Mouse (Mus musculus): ENCODE results near the gene Zfp180. TPM values are rescaled to one million over a fixed set of nuclear protein-coding genes. Genes with fewer than 3 reads are reported as not detected.
"Not testable (repeated sequence)": the region's sequence is repeated elsewhere in the genome, so short reads cannot be mapped to it uniquely, and the experiment has no call there.

Gene Zfp180
- 17.1 and 24.5 TPM in 2 replicates for polyA plus RNA-seq (2014; fragmentation: Nextera tagmentation; extraction: Ambion mirVana)

DNA sequence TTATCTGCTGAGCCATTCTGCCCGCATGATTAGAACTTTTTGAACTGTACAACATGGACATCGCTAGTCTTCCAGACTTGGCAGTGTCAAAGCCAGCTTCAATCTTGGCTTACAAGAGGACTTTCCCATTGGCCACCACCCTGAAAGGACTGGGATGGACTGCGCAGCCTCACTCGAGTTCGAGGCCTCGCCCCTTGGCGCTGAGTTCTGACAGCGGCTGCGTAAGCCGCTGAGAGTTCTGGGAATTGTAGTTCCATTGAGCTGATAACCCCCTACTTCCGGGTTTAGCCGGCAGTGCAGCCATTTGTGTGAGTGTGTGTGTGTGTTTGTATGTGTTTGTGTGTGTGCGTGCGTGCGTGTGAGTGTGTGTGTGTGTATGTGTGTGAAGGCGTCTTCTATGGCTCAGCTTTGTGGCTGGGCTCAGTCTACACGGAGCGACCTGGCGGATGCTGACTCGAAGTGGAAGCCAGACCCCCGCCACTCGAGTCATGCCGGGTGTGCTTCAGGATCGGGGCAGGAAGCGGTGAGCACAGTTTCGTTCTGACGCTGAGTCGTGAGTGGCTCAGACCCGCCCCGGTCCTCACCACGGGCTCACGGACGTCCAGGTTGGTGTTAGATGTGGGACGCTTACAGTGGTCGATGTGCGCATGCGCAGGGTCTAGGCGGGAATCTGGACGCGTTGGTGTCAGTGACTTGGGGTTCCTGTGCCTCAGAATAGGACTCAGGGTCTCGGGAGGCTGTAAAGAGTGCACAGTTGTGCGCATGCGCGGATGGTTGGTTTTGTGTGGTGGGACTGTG lies at the start of gene Zfp180:
TSS of gene Zfp180 (plus strand) at position 291 of the 798 bp plus-strand sequence.
- ATAC-seq (ENCODE audit: low FRiP score, low TSS enrichment), result peak; percentile 97

DNA sequence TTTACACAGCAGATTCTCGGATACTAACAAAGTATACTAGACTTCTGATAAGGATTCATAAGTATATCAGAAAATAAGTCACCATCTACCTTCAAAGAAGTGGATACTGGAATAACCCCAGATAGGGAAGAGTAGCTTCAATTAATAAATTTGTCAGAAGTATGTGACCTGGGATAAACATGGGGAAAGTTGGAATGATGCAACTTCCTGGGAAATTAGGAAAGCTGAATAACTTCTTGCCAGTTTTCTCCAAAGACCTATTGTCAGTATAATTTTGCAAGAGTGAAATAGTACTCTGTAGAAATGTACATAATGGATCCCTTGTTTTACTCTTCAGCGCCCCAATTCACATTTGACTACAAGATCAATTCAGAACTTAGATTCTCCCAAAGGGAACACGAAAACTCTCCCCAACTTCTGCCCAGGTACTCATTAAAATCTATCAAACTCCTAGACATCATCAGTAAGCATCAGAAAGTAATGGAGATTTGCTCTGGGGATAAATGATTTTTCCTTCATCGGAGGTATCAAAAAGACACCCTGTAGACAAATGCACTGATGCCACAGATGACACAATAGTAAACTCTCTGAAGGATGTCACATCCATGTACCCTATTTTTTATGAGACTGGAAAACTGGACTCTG lies 28.9 kb upstream of the Zfp180 start, which contains the start of gene Vmn1r183:
TSS of gene Vmn1r183 (plus strand) at position 595 of the 645 bp plus-strand sequence.
- H3K36me3 ChIP-seq (ENCODE audit: control insufficient read depth, insufficient read depth, low read length), result no peaks in the 10 kb centered on the region
- H3K27ac ChIP-seq (ENCODE audit: low read depth, low read length), result no peak within 1 kb of the TSS
- H3K4me1 ChIP-seq (ENCODE audit: control insufficient read depth, insufficient read depth, low read length), result no peaks in the 10 kb centered on the region
- no peak for ATAC-seq (ENCODE audit: low FRiP score, low TSS enrichment)
- H3K4me2 ChIP-seq (replicated peaks; ENCODE audit: low read depth, low read length), result no peak within 1 kb of the TSS
- H3K4me3 ChIP-seq (ENCODE audit: low read length), result no peak within 1 kb of the TSS
- no peaks in the 10 kb centered on the region for H3K9me3 ChIP-seq (ENCODE audit: control insufficient read depth, low read length)
- WGBS, result 77% methylated on average over 4 of the region's 4 CpGs
- no peak within 1 kb of the TSS for H3K9ac ChIP-seq (ENCODE audit: low read depth, low read length)
- no peaks in the 10 kb centered on the region for H3K27me3 ChIP-seq (ENCODE audit: control insufficient read depth, insufficient read depth, low read length)

More for the DNA sequence above, at the start of gene Zfp180:
- peak within 1 kb of the TSS; percentile 84 for H3K4me2 ChIP-seq (replicated peaks; ENCODE audit: low read depth, low read length)
- no peaks in the 10 kb centered on the region; the same call in 1 of the 2 replicates for H3K9me3 ChIP-seq (ENCODE audit: control insufficient read depth, low read length)
- peak within 1 kb of the TSS; percentile 61 for H3K4me3 ChIP-seq (ENCODE audit: low read length)
- peaks cover 9% of the 10 kb centered on the region; the same call in 1 of the 2 replicates for H3K4me1 ChIP-seq (ENCODE audit: control insufficient read depth, insufficient read depth, low read length)
- H3K27ac ChIP-seq (ENCODE audit: low read depth, low read length), result peak within 1 kb of the TSS; percentile 77
- H3K27me3 ChIP-seq (ENCODE audit: control insufficient read depth, insufficient read depth, low read length), result no peaks in the 10 kb centered on the region
- 17% methylated on average over 44 of the region's 44 CpGs for WGBS
- peaks cover 13% of the 10 kb centered on the region for H3K36me3 ChIP-seq (ENCODE audit: control insufficient read depth, insufficient read depth, low read length)
- peak within 1 kb of the TSS; percentile 61 for H3K9ac ChIP-seq (ENCODE audit: low read depth, low read length)

DNA sequence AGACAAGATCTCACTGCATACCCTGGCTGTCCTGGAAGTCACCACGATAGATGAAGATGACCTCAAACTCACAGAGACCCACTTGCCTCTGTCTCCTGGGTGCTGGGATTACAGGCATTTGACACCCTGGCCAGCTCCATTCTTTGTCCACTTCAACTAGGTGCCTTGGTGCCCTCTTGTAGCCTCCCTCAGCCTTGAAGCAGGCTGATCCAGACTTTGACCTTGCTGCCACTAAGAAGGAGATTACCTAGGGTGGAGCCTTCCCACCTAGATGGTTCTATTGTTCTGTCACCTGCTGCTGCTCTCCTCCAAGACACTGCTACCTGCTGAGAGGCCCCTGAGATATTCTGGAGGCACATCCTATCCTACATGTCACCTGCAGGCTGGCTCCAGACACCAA lies 7.3 kb upstream of the Zfp180 start:
- not testable (repeated sequence) for ATAC-seq (ENCODE audit: low FRiP score, low TSS enrichment); H3K27me3 ChIP-seq (ENCODE audit: control insufficient read depth, insufficient read depth, low read length); H3K4me1 ChIP-seq (ENCODE audit: control insufficient read depth, insufficient read depth, low read length); H3K36me3 ChIP-seq (ENCODE audit: control insufficient read depth, insufficient read depth, low read length); H3K4me2 ChIP-seq (replicated peaks; ENCODE audit: low read depth, low read length); H3K9ac ChIP-seq (ENCODE audit: low read depth, low read length); H3K27ac ChIP-seq (ENCODE audit: low read depth, low read length); H3K4me3 ChIP-seq (ENCODE audit: low read length); H3K9me3 ChIP-seq (ENCODE audit: control insufficient read depth, low read length)
- WGBS, result 58% methylated on average over 1 of the region's 1 CpGs

DNA sequence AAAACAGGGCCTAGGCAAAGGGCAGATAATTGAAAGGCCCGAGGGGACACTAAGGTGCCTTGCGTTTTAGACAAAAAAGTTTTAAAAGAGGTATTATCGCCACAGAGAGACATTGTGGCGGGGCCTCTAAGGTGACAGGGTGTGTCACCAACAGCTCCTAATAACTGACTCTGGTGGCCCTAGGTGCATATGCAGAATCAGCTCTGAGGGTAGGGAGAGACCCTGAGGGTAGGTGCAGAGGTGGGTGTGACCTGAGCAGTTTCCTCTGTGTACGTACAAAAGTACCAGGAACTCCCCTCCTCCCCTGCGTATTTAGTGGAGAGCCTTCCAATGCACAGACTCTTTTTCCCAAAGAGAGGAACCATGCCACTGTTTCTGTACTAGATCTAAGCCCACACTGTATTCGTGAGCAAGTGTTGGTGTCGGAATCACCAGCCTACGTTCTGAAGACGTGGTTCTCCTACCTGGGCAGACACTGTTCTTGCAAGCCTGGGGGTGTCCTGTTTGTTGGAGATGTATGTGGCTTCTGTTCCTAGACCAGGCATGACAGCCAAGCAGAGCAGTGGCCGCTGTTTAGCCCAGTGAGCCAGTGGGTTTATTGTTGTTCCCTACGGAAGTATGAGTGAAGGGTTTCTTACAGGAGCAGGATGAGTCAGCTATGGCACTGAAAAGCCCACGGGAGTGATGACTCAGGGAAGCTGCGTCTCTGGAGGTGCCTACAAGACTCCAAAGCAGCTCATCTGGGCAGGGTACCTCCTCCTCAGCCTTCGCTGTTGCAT lies 922 bp downstream of the Zfp180 start:
- ATAC-seq (ENCODE audit: low FRiP score, low TSS enrichment), result peak; percentile 11
- Histone ChIP-seq H3K9ac (ENCODE audit: low read depth, low read length) (peak overlapping the region; percentile 61), H3K9me3 (ENCODE audit: control insufficient read depth, low read length) (no peaks in the 10 kb centered on the region; the same call in 1 of the 2 replicates), H3K27me3 (ENCODE audit: control insufficient read depth, insufficient read depth, low read length) (no peaks in the 10 kb centered on the region), H3K27ac (ENCODE audit: low read depth, low read length) (peak overlapping the region; percentile 77), H3K36me3 (ENCODE audit: control insufficient read depth, insufficient read depth, low read length) (peaks cover 20% of the 10 kb centered on the region), H3K4me1 (ENCODE audit: control insufficient read depth, insufficient read depth, low read length) (peaks cover 9% of the 10 kb centered on the region; the same call in 1 of the 2 replicates), H3K4me3 (ENCODE audit: low read length) (peak overlapping the region; percentile 61), H3K4me2 (replicated peaks; ENCODE audit: low read depth, low read length) (peak overlapping the region; percentile 84)
- 47% methylated on average over 15 of the region's 15 CpGs for WGBS

DNA sequence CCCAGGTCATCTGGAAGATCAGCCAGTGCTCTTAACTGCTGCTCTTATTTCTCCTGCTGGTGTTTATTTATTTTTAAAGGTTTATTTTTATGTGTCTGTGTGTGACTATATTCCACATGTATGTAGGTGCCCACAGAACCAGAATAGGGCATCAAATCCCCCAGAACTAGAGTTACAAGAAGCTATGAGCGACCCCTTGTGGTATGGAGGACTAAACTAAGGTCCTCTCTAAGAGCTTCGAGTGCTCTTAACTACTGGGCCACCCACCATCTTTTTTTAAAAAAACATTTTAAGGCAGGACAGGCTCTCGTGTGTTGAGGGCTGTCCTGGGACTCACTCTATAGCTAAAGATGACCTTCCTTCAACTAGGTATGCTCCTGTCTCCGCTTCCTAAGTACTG lies 5.1 kb downstream of the Zfp180 start:
- Histone ChIP-seq H3K4me3 (ENCODE audit: low read length) (no peak overlapping the region), H3K4me2 (replicated peaks; ENCODE audit: low read depth, low read length) (no peak overlapping the region), H3K9me3 (ENCODE audit: control insufficient read depth, low read length) (peaks cover 5% of the 10 kb centered on the region), H3K4me1 (ENCODE audit: control insufficient read depth, insufficient read depth, low read length) (peaks cover 9% of the 10 kb centered on the region; the same call in 1 of the 2 replicates), H3K27ac (ENCODE audit: low read depth, low read length) (no peak overlapping the region), H3K36me3 (ENCODE audit: control insufficient read depth, insufficient read depth, low read length) (peaks cover 22% of the 10 kb centered on the region), H3K27me3 (ENCODE audit: control insufficient read depth, insufficient read depth, low read length) (no peaks in the 10 kb centered on the region), H3K9ac (ENCODE audit: low read depth, low read length) (no peak overlapping the region)
- WGBS, result 94% methylated on average over 4 of the region's 4 CpGs
- no peak for ATAC-seq (ENCODE audit: low FRiP score, low TSS enrichment)

DNA sequence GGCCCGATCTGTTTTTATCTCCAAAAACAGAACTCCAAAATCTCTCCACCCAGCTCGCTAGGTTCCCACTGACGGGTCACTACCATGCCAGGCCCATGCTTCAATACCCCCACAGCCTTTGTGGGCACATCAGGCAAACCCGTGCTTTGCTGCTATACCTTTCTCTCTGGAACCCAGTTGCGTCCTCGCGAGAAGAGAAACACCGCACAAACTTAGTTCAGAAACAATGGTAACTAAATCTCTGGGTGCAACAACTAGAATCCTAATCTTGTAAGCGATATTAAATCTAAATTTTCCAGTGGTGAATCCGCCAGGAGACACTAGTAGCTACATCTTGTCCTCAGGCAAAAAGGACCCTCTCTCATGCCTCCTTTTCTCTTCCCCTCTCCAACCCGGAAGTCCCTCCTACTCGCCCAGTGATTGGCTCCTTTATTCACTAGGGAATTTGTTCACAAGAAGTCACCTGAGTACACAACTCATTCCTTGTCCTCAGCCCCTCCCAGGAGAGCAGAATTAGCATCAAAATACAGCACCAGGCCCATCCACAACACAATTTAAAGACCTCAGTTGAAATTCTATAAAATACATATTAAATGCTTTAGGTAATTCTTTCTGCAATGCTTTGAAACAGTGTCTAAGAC lies 5.9 kb downstream of the Zfp180 start:
- WGBS, result 96% methylated on average over 12 of the region's 12 CpGs
- no peaks in the 10 kb centered on the region for H3K27me3 ChIP-seq (ENCODE audit: control insufficient read depth, insufficient read depth, low read length)
- peaks cover 22% of the 10 kb centered on the region for H3K36me3 ChIP-seq (ENCODE audit: control insufficient read depth, insufficient read depth, low read length)

DNA sequence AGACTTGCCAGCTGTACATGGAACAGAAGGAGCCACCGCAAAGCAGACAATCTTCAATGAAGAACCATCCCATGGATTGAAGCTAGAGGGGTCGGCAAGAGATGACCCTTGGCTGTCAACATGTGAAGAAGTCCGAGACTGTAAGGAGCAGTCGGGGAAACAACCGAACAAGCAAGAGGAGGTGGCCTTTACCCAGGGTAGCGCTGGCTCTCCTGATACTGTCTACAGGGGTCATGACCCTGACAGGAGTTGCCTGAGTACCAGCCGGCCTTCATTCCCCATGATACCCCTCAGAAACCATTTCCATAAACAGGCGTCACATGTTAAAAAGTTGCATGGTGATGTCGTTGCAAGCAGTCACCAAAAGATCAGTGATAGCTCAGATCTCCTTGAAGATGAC lies 22.7 kb downstream of the Zfp180 start:
- Histone ChIP-seq H3K4me1 (ENCODE audit: control insufficient read depth, insufficient read depth, low read length) (no peaks in the 10 kb centered on the region), H3K4me2 (replicated peaks; ENCODE audit: low read depth, low read length) (no peak overlapping the region), H3K9ac (ENCODE audit: low read depth, low read length) (no peak overlapping the region), H3K36me3 (ENCODE audit: control insufficient read depth, insufficient read depth, low read length) (peaks cover 91% of the 10 kb centered on the region), H3K4me3 (ENCODE audit: low read length) (peak overlapping the region; percentile 6; the same call in 1 of the 2 replicates), H3K27me3 (ENCODE audit: control insufficient read depth, insufficient read depth, low read length) (no peaks in the 10 kb centered on the region), H3K9me3 (ENCODE audit: control insufficient read depth, low read length) (peaks cover 89% of the 10 kb centered on the region), H3K27ac (ENCODE audit: low read depth, low read length) (no peak overlapping the region)
- peak; percentile 34; the same call in 1 of the 2 replicates for ATAC-seq (ENCODE audit: low FRiP score, low TSS enrichment)
- 96% methylated on average over 9 of the region's 9 CpGs for WGBS

More for the DNA sequence above, 5.9 kb downstream of the Zfp180 start:
- H3K4me3 ChIP-seq (ENCODE audit: low read length), result no peak overlapping the region
- H3K9me3 ChIP-seq (ENCODE audit: control insufficient read depth, low read length), result peaks cover 5% of the 10 kb centered on the region; the same call in 1 of the 2 replicates
- no peak for ATAC-seq (ENCODE audit: low FRiP score, low TSS enrichment)
- no peak overlapping the region for H3K27ac ChIP-seq (ENCODE audit: low read depth, low read length)
- no peak overlapping the region for H3K9ac ChIP-seq (ENCODE audit: low read depth, low read length)
- H3K4me1 ChIP-seq (ENCODE audit: control insufficient read depth, insufficient read depth, low read length), result peaks cover 9% of the 10 kb centered on the region; the same call in 1 of the 2 replicates
- no peak overlapping the region for H3K4me2 ChIP-seq (replicated peaks; ENCODE audit: low read depth, low read length)

DNA sequence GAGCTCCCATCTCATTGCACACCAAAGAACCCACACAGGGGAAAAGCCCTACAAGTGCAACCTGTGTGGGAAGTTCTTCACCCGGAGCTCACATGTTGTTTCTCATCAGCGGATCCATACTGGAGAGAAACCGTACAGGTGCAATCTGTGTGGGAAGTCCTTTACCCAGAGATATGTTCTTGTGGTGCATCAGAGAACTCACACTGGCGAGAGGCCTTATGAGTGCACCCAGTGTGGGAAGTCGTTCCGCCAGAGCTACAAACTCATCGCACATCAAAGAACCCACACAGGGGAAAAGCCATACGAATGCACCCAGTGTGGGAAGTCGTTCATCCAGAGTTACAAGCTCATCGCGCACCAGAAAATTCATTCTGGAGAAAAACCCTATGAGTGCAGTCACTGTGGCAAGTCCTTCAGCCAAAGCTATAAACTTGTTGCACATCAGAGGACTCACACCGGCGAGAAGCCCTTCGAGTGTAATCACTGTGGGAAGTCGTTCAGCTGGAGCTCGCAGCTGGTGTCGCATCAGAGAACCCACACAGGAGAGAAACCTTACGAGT lies 23.5 kb downstream of the Zfp180 start:
- WGBS, result 96% methylated on average over 18 of the region's 18 CpGs
- peaks cover 92% of the 10 kb centered on the region for H3K9me3 ChIP-seq (ENCODE audit: control insufficient read depth, low read length)
- H3K4me2 ChIP-seq (replicated peaks; ENCODE audit: low read depth, low read length), result no peak overlapping the region
- H3K4me1 ChIP-seq (ENCODE audit: control insufficient read depth, insufficient read depth, low read length), result no peaks in the 10 kb centered on the region
- no peak overlapping the region for H3K9ac ChIP-seq (ENCODE audit: low read depth, low read length)
- no peaks in the 10 kb centered on the region for H3K27me3 ChIP-seq (ENCODE audit: control insufficient read depth, insufficient read depth, low read length)
- no peak overlapping the region for H3K4me3 ChIP-seq (ENCODE audit: low read length)
- no peak for ATAC-seq (ENCODE audit: low FRiP score, low TSS enrichment)
- H3K36me3 ChIP-seq (ENCODE audit: control insufficient read depth, insufficient read depth, low read length), result peaks cover 84% of the 10 kb centered on the region
- no peak overlapping the region for H3K27ac ChIP-seq (ENCODE audit: low read depth, low read length)

All from kidney, embryonic 14.5 days (tissue).